Mouse (Mus musculus): ENCODE measurements around the gene Atp2b2.
A peak's percentile ranks its signal among the peaks of the same experiment; 100 is the strongest.

The Atp2b2 gene

DNA sequence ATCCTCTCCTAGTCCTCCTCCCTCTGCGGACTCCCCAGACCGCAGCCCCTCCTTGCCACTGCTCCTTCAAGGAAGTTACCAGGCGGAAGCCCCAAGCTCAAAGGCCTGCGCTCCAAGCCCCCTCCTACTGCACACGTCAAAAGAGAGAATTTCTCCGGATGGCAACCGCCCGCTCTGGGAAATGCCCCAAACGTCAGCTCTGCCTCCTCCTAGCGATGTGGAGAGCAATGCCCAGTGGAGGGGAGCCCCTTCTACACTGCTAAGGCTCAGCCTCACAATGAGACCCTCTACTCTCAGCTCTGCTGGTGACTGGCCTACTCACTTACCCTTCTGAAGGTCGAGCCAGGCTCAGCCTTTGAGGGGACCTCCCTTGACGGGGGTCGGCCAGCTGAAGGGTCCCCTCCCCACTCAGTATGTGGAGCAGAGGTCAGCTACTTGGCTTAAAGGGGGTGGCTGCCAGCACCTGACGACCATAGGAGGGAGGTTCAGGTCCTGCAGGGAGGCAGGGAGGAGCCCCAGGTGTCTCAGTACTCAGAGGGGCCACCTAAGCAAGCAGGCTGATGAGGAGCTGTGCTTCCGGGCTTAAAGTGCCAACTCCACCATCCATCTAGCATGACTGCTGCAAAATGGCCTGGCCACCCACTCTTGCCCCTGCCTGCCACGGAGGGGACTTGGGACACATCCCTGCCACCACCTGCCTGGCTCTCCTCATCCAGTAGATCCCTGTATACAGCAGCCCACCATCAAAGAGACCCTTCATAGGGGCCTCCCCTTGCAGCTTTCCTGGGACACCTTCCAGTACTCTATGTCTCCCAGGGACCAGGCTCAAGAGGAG is 152.2 kb downstream of the Atp2b2 start:
- DNase-seq (ENCODE audit: low spot score in 2 of 2) = peak; percentile 49 to 56

DNA sequence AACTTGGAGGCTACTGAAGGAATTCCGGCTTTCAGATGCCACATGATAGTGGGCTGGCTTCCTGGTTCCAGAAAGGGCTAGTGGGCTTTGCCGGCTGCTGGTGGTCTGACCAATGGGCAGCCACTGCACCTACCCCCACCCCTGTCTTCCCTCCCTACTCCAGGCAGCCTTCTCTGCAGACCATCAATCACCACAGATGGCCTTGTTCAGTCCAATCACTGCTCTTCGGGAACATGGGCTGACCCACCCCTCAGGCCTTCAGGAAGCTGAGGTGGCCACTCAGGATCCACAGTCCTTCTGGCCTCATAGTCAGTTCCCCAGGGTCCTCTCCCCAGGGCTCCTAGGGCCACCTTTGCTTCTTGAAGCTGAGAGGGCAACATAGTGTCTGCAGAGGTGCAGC is 153.2 kb downstream of the Atp2b2 start:
- DNase-seq (ENCODE audit: low spot score in 2 of 2) = no peak

GRCm38 (mm10) chr6:113886886-113887285 is 155.5 kb downstream of the Atp2b2 start:
- no peak for DNase-seq (ENCODE audit: low spot score in 2 of 2)

DNA sequence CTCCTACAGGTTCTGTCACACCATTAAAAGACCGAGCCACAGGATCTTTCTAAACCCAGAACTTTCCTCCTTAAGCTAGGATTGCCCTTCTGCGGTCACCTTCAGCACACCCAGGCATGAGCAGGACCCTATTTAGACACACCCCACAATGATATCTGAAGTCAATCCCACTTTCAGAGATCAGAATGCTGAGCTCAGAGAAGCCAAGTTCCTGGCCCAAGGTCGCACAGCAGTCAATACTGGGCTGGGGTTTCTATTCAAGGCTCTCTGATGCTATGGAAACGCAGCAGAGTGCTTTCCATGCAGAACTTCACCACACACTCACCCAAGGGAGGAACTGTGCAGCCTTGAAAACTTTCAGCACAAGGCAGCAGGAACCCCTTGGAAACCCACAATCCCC is 157.6 kb downstream of the Atp2b2 start:
- DNase-seq (ENCODE audit: low spot score in 2 of 2) = no peak

- DNase-seq (ENCODE audit: low spot score in 2 of 2) = no peak
Observed at GRCm38 (mm10) chr6:113883225-113883624, 159.2 kb downstream of the Atp2b2 start.

- peak; percentile 58 to 59 for DNase-seq (ENCODE audit: low spot score in 2 of 2)
Observed at GRCm38 (mm10) chr6:113882396-113882795, 160.0 kb downstream of the Atp2b2 start.

- DNase-seq (ENCODE audit: low spot score in 2 of 2) = peak in 1 of 2 experiments; percentile 37
Observed at GRCm38 (mm10) chr6:113881561-113882243, 160.7 kb downstream of the Atp2b2 start.

DNA sequence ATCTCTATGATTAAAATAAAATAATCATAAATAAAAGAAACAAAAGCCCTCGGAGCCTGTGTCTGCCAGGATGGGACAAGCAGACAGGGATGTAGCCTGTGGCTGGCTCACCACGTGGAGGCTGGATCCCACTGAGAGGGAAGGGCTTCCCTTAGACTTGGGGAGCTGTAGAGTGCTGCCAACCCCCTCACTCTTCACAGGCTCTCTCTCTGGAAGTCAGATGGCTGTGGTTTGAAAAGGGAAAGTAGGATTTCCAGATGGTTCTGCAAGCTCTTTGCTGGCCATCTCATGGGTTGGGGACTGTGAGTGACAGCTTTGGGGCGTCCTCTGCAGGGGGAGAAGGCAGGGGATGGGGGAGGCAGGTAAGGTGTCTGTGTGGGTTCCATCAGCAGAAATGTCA is 163.0 kb downstream of the Atp2b2 start:
- no peak for DNase-seq (ENCODE audit: low spot score in 2 of 2)

DNA sequence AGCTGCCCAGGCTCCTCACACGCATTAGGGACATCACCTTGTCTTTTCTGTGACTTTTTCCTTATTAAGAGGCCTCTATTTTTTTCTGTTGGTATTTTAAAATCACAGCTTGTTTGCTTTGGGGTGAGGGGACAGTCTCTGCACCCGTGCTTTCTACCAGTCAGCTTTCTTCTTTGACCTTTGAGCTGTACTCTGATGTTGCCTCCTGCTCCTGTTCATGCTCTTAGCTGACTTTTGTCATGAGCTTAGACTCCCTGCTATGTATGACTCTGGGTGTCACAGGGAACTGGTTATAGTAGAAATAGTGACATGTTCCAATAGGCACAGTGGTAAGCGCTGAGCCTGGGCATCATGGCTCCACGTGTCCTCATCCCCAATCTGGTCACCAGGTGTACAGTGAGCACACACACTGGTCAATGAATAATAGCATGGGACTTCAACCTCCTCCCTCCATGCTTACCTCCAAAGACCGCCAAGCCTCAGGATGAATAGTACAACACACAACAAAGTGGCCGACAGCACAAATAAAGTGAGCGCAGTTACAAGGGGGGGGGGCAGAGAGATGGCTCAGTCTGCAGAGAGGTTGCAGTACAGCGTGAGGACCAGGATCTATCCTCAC is 163.8 kb downstream of the Atp2b2 start:
- DNase-seq (ENCODE audit: low spot score in 2 of 2) = no peak

- DNase-seq (ENCODE audit: low spot score in 2 of 2) = no peak
Observed at GRCm38 (mm10) chr6:113876585-113876984, 165.8 kb downstream of the Atp2b2 start.

DNA sequence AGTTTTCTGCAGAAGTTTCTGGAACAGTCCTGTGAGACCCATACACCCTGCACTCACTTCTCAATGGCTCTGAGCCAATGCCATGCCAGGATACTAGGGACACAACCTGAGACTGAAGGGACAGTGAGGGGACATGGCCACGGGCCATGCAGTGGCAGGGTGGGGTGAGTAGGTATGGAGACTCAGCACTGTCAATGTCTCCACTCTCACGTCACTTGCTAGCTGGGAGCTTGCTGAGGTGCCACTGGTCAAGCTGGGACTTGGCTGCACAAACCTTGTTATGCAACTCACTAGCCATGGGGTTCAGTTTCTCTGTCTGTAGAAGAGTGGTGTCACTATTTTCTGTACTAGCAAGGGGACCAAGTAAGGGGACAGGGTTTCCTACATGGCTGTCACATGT is 167.2 kb downstream of the Atp2b2 start:
- DNase-seq (ENCODE audit: low spot score in 2 of 2) = no peak

DNA sequence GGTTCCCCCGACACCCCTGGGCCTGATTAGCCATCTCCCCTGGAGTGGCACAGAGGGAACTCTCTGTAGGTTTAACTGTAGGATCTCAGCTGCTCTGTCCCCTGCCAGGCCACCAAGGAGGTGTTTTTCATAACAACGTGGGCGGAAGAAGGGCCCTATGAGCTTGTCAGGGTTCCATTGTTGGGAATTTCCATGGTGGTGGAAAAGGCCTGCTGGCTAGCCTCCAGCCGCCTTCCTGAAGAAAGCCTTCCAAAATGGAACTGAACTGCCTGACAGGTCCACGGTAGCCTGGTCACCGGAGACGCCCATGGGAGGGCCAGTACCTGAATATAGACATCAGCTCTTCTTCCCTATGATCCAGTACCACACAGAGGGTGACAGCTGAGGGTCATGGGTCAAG is 169.8 kb downstream of the Atp2b2 start:
- no peak for DNase-seq (ENCODE audit: low spot score in 2 of 2)

DNA sequence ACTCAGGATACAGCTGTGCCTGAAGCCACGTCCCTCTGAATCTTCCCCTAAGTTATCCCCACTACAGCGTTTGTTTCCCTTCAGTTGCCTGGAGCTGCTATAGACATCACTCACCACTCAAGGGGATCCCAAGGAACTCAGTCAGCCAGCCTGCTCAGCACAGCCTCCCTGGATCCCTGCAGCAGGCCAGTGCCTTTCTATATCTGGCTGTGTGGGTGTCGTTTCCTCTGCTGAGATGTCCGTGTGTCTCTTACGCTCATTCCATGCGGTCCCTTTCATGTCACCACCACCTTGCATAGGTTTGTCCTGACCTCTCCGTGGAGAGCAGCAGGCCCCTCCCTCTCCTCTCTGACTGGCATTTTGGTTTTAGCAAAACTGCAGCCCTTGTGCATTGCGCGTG is 171.6 kb downstream of the Atp2b2 start:
- DNase-seq (ENCODE audit: low spot score in 2 of 2) = peak in 1 of 2 experiments; percentile 52

GRCm38 (mm10) chr6:113868552-113868951 is 173.9 kb downstream of the Atp2b2 start:
- DNase-seq (ENCODE audit: low spot score in 2 of 2) = no peak

DNA sequence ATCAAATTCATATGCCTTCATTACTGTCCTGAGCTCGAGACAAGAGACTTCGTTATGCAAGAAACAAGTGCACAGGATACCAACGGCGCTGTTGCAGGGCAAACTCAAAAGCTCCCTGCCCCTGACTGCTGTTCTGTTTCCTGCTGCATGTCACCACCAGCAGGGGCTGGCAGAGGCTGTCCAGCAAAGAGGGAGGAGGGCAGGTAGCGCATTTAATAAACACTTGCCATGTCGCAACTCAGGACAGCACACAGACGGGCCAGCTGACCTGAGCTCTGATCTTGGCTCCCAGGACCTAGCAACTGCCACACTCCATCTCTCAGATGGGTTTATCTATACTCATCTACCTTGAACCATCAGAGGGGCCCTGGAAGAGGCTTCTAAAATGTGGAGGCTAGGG is 176.7 kb downstream of the Atp2b2 start:
- no peak for DNase-seq (ENCODE audit: low spot score in 2 of 2)

- DNase-seq (ENCODE audit: low spot score in 2 of 2) = no peak
Observed at GRCm38 (mm10) chr6:113864812-113865211, 177.6 kb downstream of the Atp2b2 start.

DNA sequence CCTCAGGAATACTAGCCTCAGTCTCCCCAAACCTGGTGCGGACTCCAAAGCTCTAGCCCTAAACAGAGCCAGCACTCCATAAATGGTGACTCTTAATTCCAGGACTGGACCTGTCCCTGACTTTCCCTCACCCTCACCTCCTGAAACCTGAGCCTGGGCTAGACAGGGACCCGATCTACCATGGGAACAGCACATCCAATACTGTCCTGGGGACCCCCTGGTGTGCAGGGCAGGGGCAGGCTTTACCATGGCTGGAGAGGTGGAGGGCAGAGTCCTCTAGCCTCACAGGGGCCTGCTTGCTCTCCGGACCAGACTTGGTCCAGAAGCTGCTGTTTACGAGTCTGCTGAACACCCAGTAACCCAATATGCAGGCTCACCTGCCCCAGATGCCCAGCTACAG is 179.5 kb downstream of the Atp2b2 start:
- DNase-seq (ENCODE audit: low spot score in 2 of 2) = no peak

DNA sequence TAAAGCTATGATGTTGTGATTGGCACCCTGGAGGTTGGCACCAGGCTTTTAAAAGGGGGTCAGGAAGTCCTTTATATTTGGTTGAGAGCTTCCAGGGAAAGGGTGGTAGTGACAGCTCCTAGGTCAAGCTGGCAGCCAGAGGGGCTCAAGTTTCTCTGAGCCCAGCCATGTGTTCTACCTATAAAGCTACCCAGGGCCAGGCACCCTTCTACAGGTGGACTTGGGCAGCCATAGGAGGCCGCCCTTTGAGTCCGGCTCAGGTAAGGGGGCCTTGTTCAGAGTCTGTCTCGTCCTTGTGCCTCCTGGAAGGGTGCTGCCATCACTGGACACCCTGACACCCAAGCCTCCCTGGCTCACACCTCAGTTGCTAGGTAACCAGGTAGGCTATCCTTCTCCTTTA is 180.5 kb downstream of the Atp2b2 start:
- DNase-seq (ENCODE audit: low spot score in 2 of 2) = no peak

- no peak for DNase-seq (ENCODE audit: low spot score in 2 of 2)
Observed at GRCm38 (mm10) chr6:113861375-113861770, 181.0 kb downstream of the Atp2b2 start.

GRCm38 (mm10) chr6:113860735-113861374 is 181.6 kb downstream of the Atp2b2 start:
- peak in 1 of 2 experiments; percentile 62 for DNase-seq (ENCODE audit: low spot score in 2 of 2)

GRCm38 (mm10) chr6:113860023-113860734 is 182.2 kb downstream of the Atp2b2 start:
- no peak for DNase-seq (ENCODE audit: low spot score in 2 of 2)

DNA sequence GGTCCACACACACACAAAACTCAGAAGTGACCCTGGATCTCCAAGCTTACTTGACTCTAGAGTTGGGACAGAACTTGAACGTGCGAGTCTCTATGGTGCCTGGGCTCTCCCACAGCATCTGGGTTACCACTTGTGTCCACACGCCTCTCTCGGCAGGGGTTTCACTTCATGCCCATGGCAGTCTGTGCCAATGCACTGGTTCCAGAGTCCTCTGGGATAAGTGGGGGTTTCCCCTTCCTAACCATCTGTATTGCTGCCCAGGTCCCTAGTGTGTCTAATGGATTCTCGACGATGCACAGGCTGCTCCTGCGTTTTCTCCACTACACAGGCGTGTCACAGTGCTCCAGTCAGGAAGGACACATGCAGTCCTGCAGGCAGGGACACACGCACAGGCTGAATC is 184.1 kb downstream of the Atp2b2 start:
- DNase-seq (ENCODE audit: low spot score in 2 of 2) = no peak

All from right cerebral cortex, adult 2 months (tissue).